Mouse (Mus musculus): ENCODE results near the gene Cbln3. TPM values are rescaled to one million over a fixed set of nuclear protein-coding genes. Genes with fewer than 3 reads are reported as not detected.

Gene Cbln3
- total RNA-seq, 2 experiments from 2014 or later: 0.42 TPM; not detected in 1

GRCm38 (mm10) chr14:55853621-55854285, 30.4 kb downstream of the Cbln3 start, which contains the start of gene Nynrin:
TSS of gene Nynrin (plus strand) at chr14:55854010.
- no peak for ATAC-seq (replicated peaks; ENCODE audit: low FRiP score, poor library complexity, severe bottlenecking)

GRCm38 (mm10) chr14:55852646-55853551, 31.3 kb downstream of the Cbln3 start:
- no peak for ATAC-seq (replicated peaks; ENCODE audit: low FRiP score, poor library complexity, severe bottlenecking)

- ATAC-seq (replicated peaks; ENCODE audit: low FRiP score, poor library complexity, severe bottlenecking): no peak
Measured at GRCm38 (mm10) chr14:55850885-55851284, 33.3 kb downstream of the Cbln3 start.

GRCm38 (mm10) chr14:55845506-55846294, 38.5 kb downstream of the Cbln3 start:
- ATAC-seq (replicated peaks; ENCODE audit: low FRiP score, poor library complexity, severe bottlenecking): no peak

GRCm38 (mm10) chr14:55842794-55843193, 41.4 kb downstream of the Cbln3 start:
- ATAC-seq (replicated peaks; ENCODE audit: low FRiP score, poor library complexity, severe bottlenecking): no peak

GRCm38 (mm10) chr14:55840853-55841366, 43.3 kb downstream of the Cbln3 start:
- ATAC-seq (replicated peaks; ENCODE audit: low FRiP score, poor library complexity, severe bottlenecking): no peak

GRCm38 (mm10) chr14:55838740-55839139, 45.5 kb downstream of the Cbln3 start:
- no peak for ATAC-seq (replicated peaks; ENCODE audit: low FRiP score, poor library complexity, severe bottlenecking)

- no peak for ATAC-seq (replicated peaks; ENCODE audit: low FRiP score, poor library complexity, severe bottlenecking)
Measured at GRCm38 (mm10) chr14:55838312-55838711, 45.9 kb downstream of the Cbln3 start.

- no peak for ATAC-seq (replicated peaks; ENCODE audit: low FRiP score, poor library complexity, severe bottlenecking)
Measured at GRCm38 (mm10) chr14:55834808-55835533, 49.2 kb downstream of the Cbln3 start.

- ATAC-seq (replicated peaks; ENCODE audit: low FRiP score, poor library complexity, severe bottlenecking): no peak
Measured at GRCm38 (mm10) chr14:55833126-55833525, 51.1 kb downstream of the Cbln3 start.

- no peak for ATAC-seq (replicated peaks; ENCODE audit: low FRiP score, poor library complexity, severe bottlenecking)
Measured at GRCm38 (mm10) chr14:55830331-55830730, 53.9 kb downstream of the Cbln3 start.

GRCm38 (mm10) chr14:55829854-55830253, 54.3 kb downstream of the Cbln3 start:
- ATAC-seq (replicated peaks; ENCODE audit: low FRiP score, poor library complexity, severe bottlenecking): no peak

Other genes starting within 250 kb of the Cbln3 start
Only the 30 nearest of the 31 such genes appear.
- 12.3 and 17.2 TPM in 2 replicates for gene Gm49378, start 246.5 kb downstream of the Cbln3 start, total RNA-seq (2015; ENCODE audit: low replicate concordance)
- gene Gm49378, start 246.5 kb downstream of the Cbln3 start, total RNA-seq (2017; ENCODE audit: low replicate concordance): 3.5 and 7.0 TPM in 2 replicates
- gene Tm9sf1, start 240.6 kb downstream of the Cbln3 start, total RNA-seq (2015; ENCODE audit: low replicate concordance): 39.8 and 58.4 TPM in 2 replicates
- 47.0 and 64.3 TPM in 2 replicates for gene Tm9sf1, start 240.6 kb downstream of the Cbln3 start, total RNA-seq (2017; ENCODE audit: low replicate concordance)
- gene Tssk4, start 234.2 kb downstream of the Cbln3 start, total RNA-seq (2015; ENCODE audit: low replicate concordance): 6.5 TPM in 1 of 2 replicates, not detected in the other
- gene Tssk4, start 234.2 kb downstream of the Cbln3 start, total RNA-seq (2017; ENCODE audit: low replicate concordance): 1.3 and 2.5 TPM in 2 replicates
- 14.3 and 20.5 TPM in 2 replicates for gene Mdp1, start 223.9 kb downstream of the Cbln3 start, total RNA-seq (2015; ENCODE audit: low replicate concordance)
- 2.3 and 14.9 TPM in 2 replicates for gene Mdp1, start 223.9 kb downstream of the Cbln3 start, total RNA-seq (2017; ENCODE audit: low replicate concordance)
- gene Gmpr2, start 212.5 kb downstream of the Cbln3 start, total RNA-seq (2015; ENCODE audit: low replicate concordance): 1.7 and 3.6 TPM in 2 replicates
- gene Gmpr2, start 212.5 kb downstream of the Cbln3 start, total RNA-seq (2017; ENCODE audit: low replicate concordance): 9.0 and 14.1 TPM in 2 replicates
- 105 and 189 TPM in 2 replicates for gene Nedd8, start 212.3 kb downstream of the Cbln3 start, total RNA-seq (2015; ENCODE audit: low replicate concordance)
- 102 and 138 TPM in 2 replicates for gene Nedd8, start 212.3 kb downstream of the Cbln3 start, total RNA-seq (2017; ENCODE audit: low replicate concordance)
- gene Tinf2, start 202.6 kb downstream of the Cbln3 start, total RNA-seq (2015; ENCODE audit: low replicate concordance): 39.6 and 50.7 TPM in 2 replicates
- 31.5 and 57.4 TPM in 2 replicates for gene Tinf2, start 202.6 kb downstream of the Cbln3 start, total RNA-seq (2017; ENCODE audit: low replicate concordance)
- 1.4 and 4.6 TPM in 2 replicates for gene Tgm1, start 170.5 kb downstream of the Cbln3 start, total RNA-seq (2015; ENCODE audit: low replicate concordance)
- 1.8 TPM in 1 of 2 replicates, not detected in the other for gene Tgm1, start 170.5 kb downstream of the Cbln3 start, total RNA-seq (2017; ENCODE audit: low replicate concordance)
- 2.9 and 6.3 TPM in 2 replicates for gene Rabggta, start 162.1 kb downstream of the Cbln3 start, total RNA-seq (2015; ENCODE audit: low replicate concordance)
- 6.0 TPM in 1 of 2 replicates, not detected in the other for gene Rabggta, start 162.1 kb downstream of the Cbln3 start, total RNA-seq (2017; ENCODE audit: low replicate concordance)
- 6.7 and 39.3 TPM in 2 replicates for gene Dhrs1, start 138.7 kb downstream of the Cbln3 start, total RNA-seq (2015; ENCODE audit: low replicate concordance)
- gene Dhrs1, start 138.7 kb downstream of the Cbln3 start, total RNA-seq (2017; ENCODE audit: low replicate concordance): 0.76 and 10.4 TPM in 2 replicates
- gene Nop9, start 138.7 kb downstream of the Cbln3 start, total RNA-seq (2015; ENCODE audit: low replicate concordance): 5.9 and 8.6 TPM in 2 replicates
- 7.2 and 11.7 TPM in 2 replicates for gene Nop9, start 138.7 kb downstream of the Cbln3 start, total RNA-seq (2017; ENCODE audit: low replicate concordance)
- gene Cideb, start 125.9 kb downstream of the Cbln3 start, total RNA-seq (2015; ENCODE audit: low replicate concordance): not detected in 2 replicates
- gene Cideb, start 125.9 kb downstream of the Cbln3 start, total RNA-seq (2017; ENCODE audit: low replicate concordance): not detected in 2 replicates
- not detected in 2 replicates for gene Ltb4r2, start 123.0 kb downstream of the Cbln3 start, total RNA-seq (2015; ENCODE audit: low replicate concordance)
- not detected in 2 replicates for gene Ltb4r2, start 123.0 kb downstream of the Cbln3 start, total RNA-seq (2017; ENCODE audit: low replicate concordance)
- gene Ltb4r1, start 118.4 kb downstream of the Cbln3 start, total RNA-seq (2015; ENCODE audit: low replicate concordance): 8.8 and 11.9 TPM in 2 replicates
- 2.8 and 8.9 TPM in 2 replicates for gene Ltb4r1, start 118.4 kb downstream of the Cbln3 start, total RNA-seq (2017; ENCODE audit: low replicate concordance)
- gene Adcy4, start 100.3 kb downstream of the Cbln3 start, total RNA-seq (2015; ENCODE audit: low replicate concordance): not detected in 2 replicates
- not detected in 2 replicates for gene Adcy4, start 100.3 kb downstream of the Cbln3 start, total RNA-seq (2017; ENCODE audit: low replicate concordance)
- gene Ripk3, start 95.5 kb downstream of the Cbln3 start, total RNA-seq (2015; ENCODE audit: low replicate concordance): 18.4 and 28.1 TPM in 2 replicates
- gene Ripk3, start 95.5 kb downstream of the Cbln3 start, total RNA-seq (2017; ENCODE audit: low replicate concordance): 2.3 and 33.1 TPM in 2 replicates
- gene Nfatc4, start 61.2 kb downstream of the Cbln3 start, total RNA-seq (2015; ENCODE audit: low replicate concordance): not detected in 2 replicates
- gene Nfatc4, start 61.2 kb downstream of the Cbln3 start, total RNA-seq (2017; ENCODE audit: low replicate concordance): not detected in 2 replicates
- gene Nynrin, start 30.4 kb downstream of the Cbln3 start, total RNA-seq (2015; ENCODE audit: low replicate concordance): under 0.01 and 4.2 TPM in 2 replicates
- gene Nynrin, start 30.4 kb downstream of the Cbln3 start, total RNA-seq (2017; ENCODE audit: low replicate concordance): 0.26 and 0.45 TPM in 2 replicates
- 3.2 and 3.8 TPM in 2 replicates for gene Khnyn, start 555 bp upstream of the Cbln3 start, total RNA-seq (2015; ENCODE audit: low replicate concordance)
- gene Khnyn, start 555 bp upstream of the Cbln3 start, total RNA-seq (2017; ENCODE audit: low replicate concordance): 5.0 and 8.1 TPM in 2 replicates
- 5.4 and 5.9 TPM in 2 replicates for gene Sdr39u1, start 15.9 kb upstream of the Cbln3 start, total RNA-seq (2015; ENCODE audit: low replicate concordance)
- gene Sdr39u1, start 15.9 kb upstream of the Cbln3 start, total RNA-seq (2017; ENCODE audit: low replicate concordance): 0.64 TPM in 1 of 2 replicates, not detected in the other
- gene Cma1, start 60.3 kb upstream of the Cbln3 start, total RNA-seq (2015; ENCODE audit: low replicate concordance): not detected in 2 replicates
- not detected in 2 replicates for gene Cma1, start 60.3 kb upstream of the Cbln3 start, total RNA-seq (2017; ENCODE audit: low replicate concordance)
- not detected in 2 replicates for gene Cma2, start 66.6 kb upstream of the Cbln3 start, total RNA-seq (2015; ENCODE audit: low replicate concordance)
- gene Cma2, start 66.6 kb upstream of the Cbln3 start, total RNA-seq (2017; ENCODE audit: low replicate concordance): not detected in 2 replicates
- not detected in 2 replicates for gene Mcpt1, start 133.6 kb upstream of the Cbln3 start, total RNA-seq (2015; ENCODE audit: low replicate concordance)
- gene Mcpt1, start 133.6 kb upstream of the Cbln3 start, total RNA-seq (2017; ENCODE audit: low replicate concordance): 1.8 TPM in 1 of 2 replicates, not detected in the other
- not detected in 2 replicates for gene Mcpt9, start 146.1 kb upstream of the Cbln3 start, total RNA-seq (2015; ENCODE audit: low replicate concordance)
- not detected in 2 replicates for gene Mcpt9, start 146.1 kb upstream of the Cbln3 start, total RNA-seq (2017; ENCODE audit: low replicate concordance)
- not detected in 2 replicates for gene Mcpt2, start 157.6 kb upstream of the Cbln3 start, total RNA-seq (2015; ENCODE audit: low replicate concordance)
- not detected in 2 replicates for gene Mcpt2, start 157.6 kb upstream of the Cbln3 start, total RNA-seq (2017; ENCODE audit: low replicate concordance)
- not detected in 2 replicates for gene Mcpt4, start 177.9 kb upstream of the Cbln3 start, total RNA-seq (2015; ENCODE audit: low replicate concordance)
- not detected in 2 replicates for gene Mcpt4, start 177.9 kb upstream of the Cbln3 start, total RNA-seq (2017; ENCODE audit: low replicate concordance)
- 169 and 180 TPM in 2 replicates for gene Mcpt8, start 200.9 kb upstream of the Cbln3 start, total RNA-seq (2015; ENCODE audit: low replicate concordance)
- gene Mcpt8, start 200.9 kb upstream of the Cbln3 start, total RNA-seq (2017; ENCODE audit: low replicate concordance): 49.1 and 57.2 TPM in 2 replicates
- 241 and 321 TPM in 2 replicates for gene Ctsg, start 218.2 kb upstream of the Cbln3 start, total RNA-seq (2015; ENCODE audit: low replicate concordance)
- gene Ctsg, start 218.2 kb upstream of the Cbln3 start, total RNA-seq (2017; ENCODE audit: low replicate concordance): 119 and 142 TPM in 2 replicates
- not detected in 2 replicates for gene Gzme, start 236.2 kb upstream of the Cbln3 start, total RNA-seq (2015; ENCODE audit: low replicate concordance)
- not detected in 2 replicates for gene Gzme, start 236.2 kb upstream of the Cbln3 start, total RNA-seq (2017; ENCODE audit: low replicate concordance)
- gene Gzmd, start 248.2 kb upstream of the Cbln3 start, total RNA-seq (2015; ENCODE audit: low replicate concordance): not detected in 2 replicates
- gene Gzmd, start 248.2 kb upstream of the Cbln3 start, total RNA-seq (2017; ENCODE audit: low replicate concordance): not detected in 2 replicates

Measured in erythroid progenitor cell, adult 5-6 weeks (primary cell).